Comparison of ENCODE assay signal across 10 mouse cellular contexts in the genomic region with DNA sequence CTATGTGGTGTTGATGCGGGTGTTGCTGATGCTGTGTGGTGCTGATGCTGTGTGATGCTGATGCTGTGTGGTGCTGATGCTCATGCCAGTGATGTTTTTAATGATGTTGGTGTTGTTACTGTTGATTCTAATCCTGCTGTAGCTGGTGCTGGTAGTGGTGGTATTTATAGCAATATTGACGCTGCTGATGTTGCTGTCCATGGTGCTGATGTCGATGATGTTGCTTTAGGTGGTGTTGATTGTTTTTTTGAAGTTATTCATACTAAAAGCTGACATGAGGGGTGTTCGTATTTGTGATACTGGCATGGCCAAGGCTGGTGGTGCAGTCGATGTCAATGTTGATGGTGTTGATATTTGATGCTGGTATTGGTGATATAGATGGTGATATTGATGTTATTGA.
DNase-seq lines count a peak whose midpoint lies in the region; ATAC-seq and TF ChIP-seq lines count a peak whose summit lies in the region.
"Had no signal": no experiment of that assay in that cellular context is flagged by ENCODE, and none has a peak within 500 bp of the region (broad histone marks: within the 10 kb centered on the region; RNA-seq: fewer than 3 reads in every experiment).

No protein-coding gene starts in this region.

- no peaks in the 10 kb centered on the region for H3K4me1 ChIP-seq in intestine, embryonic 14.5 days (replicated peaks; ENCODE audit: control insufficient read depth, insufficient read depth, low read length)
- no peaks in the 10 kb centered on the region for H3K4me1 ChIP-seq in intestine, embryonic 16.5 days (ENCODE audit: control insufficient read depth, insufficient read depth, low read length)
- H3K4me1 ChIP-seq: hindbrain, embryonic 12.5 days had no signal

- H3K9ac ChIP-seq in intestine, embryonic 14.5 days (ENCODE audit: low read length), result no peak overlapping the region
- no peak overlapping the region for H3K9ac ChIP-seq in intestine, embryonic 16.5 days (ENCODE audit: low read depth, low read length)
- H3K9ac ChIP-seq: hindbrain, embryonic 12.5 days had no signal

- no peak for ATAC-seq in intestine, embryonic 14.5 days (replicated peaks; ENCODE audit: low FRiP score, low TSS enrichment, low read depth)
- no peak for ATAC-seq in intestine, embryonic 16.5 days

- no peaks in the 10 kb centered on the region for H3K27me3 ChIP-seq in intestine, embryonic 14.5 days (replicated peaks; ENCODE audit: control insufficient read depth, insufficient read depth, low read length)
- no peaks in the 10 kb centered on the region for H3K27me3 ChIP-seq in intestine, embryonic 16.5 days (replicated peaks; ENCODE audit: control insufficient read depth, insufficient read depth, low read length)
- H3K27me3 ChIP-seq in myocyte (ENCODE audit: control insufficient read depth, insufficient read depth, insufficient read length), result no peaks in the 10 kb centered on the region
- H3K27me3 ChIP-seq: hindbrain, embryonic 12.5 days had no signal

- H3ac ChIP-seq in myocyte (ENCODE audit: control insufficient read depth, insufficient read length), result no peak overlapping the region

- no peaks in the 10 kb centered on the region for H3K79me2 ChIP-seq in myocyte (ENCODE audit: control insufficient read depth, insufficient read depth)

- no peaks in the 10 kb centered on the region for H3K9me3 ChIP-seq in intestine, embryonic 14.5 days (ENCODE audit: control insufficient read depth, low read length)
- H3K9me3 ChIP-seq in intestine, embryonic 16.5 days (ENCODE audit: control insufficient read depth, low read length), result no peaks in the 10 kb centered on the region
- H3K9me3 ChIP-seq: hindbrain, embryonic 12.5 days had no signal

- WGBS in intestine, embryonic 14.5 days, result 52% methylated on average over 5 of the region's 5 CpGs
- WGBS in intestine, embryonic 16.5 days, result 56% methylated on average over 5 of the region's 5 CpGs

- H3K27ac ChIP-seq in intestine, embryonic 14.5 days (ENCODE audit: low read depth), result no peak overlapping the region
- H3K27ac ChIP-seq in intestine, embryonic 16.5 days (ENCODE audit: low read length), result no peak overlapping the region
- H3K27ac ChIP-seq: hindbrain, embryonic 12.5 days; macrophage had no signal

- TF ChIP-seq POLR2A in myocyte (IDR thresholded peaks at IDR 0.05; ENCODE audit: insufficient read length, low read depth), result no peak

- peak; percentile 79 for DNase-seq in intestine, embryonic 14.5 days (ENCODE audit: low spot score)
- DNase-seq in testis, postnatal 10 days (ENCODE audit: low spot score), result peak; percentile 69
- DNase-seq in testis, postnatal 14 days (ENCODE audit: low spot score), result no peak
- DNase-seq in embryo, embryonic 10.5 days (ENCODE audit: low spot score), result peak; percentile 71
- no peak for DNase-seq in yolk sac, embryonic 10.5 days (ENCODE audit: low spot score)
- DNase-seq in frontal cortex, postnatal 36 days (ENCODE audit: low spot score in 2 of 2), result no peak

- H3K4me2 ChIP-seq in intestine, embryonic 14.5 days (ENCODE audit: low read length), result no peak overlapping the region
- H3K4me2 ChIP-seq in intestine, embryonic 16.5 days (ENCODE audit: low read depth, low read length), result no peak overlapping the region
- H3K4me2 ChIP-seq in myocyte (ENCODE audit: low read depth), result no peak overlapping the region
- H3K4me2 ChIP-seq: hindbrain, embryonic 12.5 days had no signal

- no peaks in the 10 kb centered on the region for H3K36me3 ChIP-seq in intestine, embryonic 14.5 days (ENCODE audit: control insufficient read depth, insufficient read depth, low read length)
- H3K36me3 ChIP-seq in intestine, embryonic 16.5 days (ENCODE audit: control insufficient read depth, insufficient read depth, low read length), result no peaks in the 10 kb centered on the region
- no peaks in the 10 kb centered on the region for H3K36me3 ChIP-seq in myocyte (ENCODE audit: control insufficient read depth, insufficient read depth)
- H3K36me3 ChIP-seq: hindbrain, embryonic 12.5 days had no signal

- H3K4me3 ChIP-seq in intestine, embryonic 14.5 days (ENCODE audit: low read depth, low read length), result no peak overlapping the region
- no peak overlapping the region for H3K4me3 ChIP-seq in intestine, embryonic 16.5 days (ENCODE audit: low read length)
- H3K4me3 ChIP-seq in myocyte, result no peak overlapping the region
- H3K4me3 ChIP-seq: hindbrain, embryonic 12.5 days had no signal

TF ChIP-seq in myocyte, 11 proteins besides CTCF, POLR2A, EP300 and RAD21:
- TF ChIP-seq REST (IDR thresholded peaks at IDR 0.05; ENCODE audit: insufficient read depth, insufficient read length), result peak; percentile 60
- no peak for TF ChIP-seq E2F4 (IDR thresholded peaks at IDR 0.05; ENCODE audit: insufficient read depth)
TF ChIP-seq in myocyte: peak in this region for 1.

Comparison
In these comparisons a context has a peak if more than half of its experiments do, and no peak if none do; other contexts are left out.
1. DNase-seq: peak in intestine, embryonic 14.5 days (single experiment), testis, postnatal 10 days (single experiment) and embryo, embryonic 10.5 days (single experiment); none in testis, postnatal 14 days (single experiment), yolk sac, embryonic 10.5 days (single experiment) and frontal cortex, postnatal 36 days (0 of 2).